Mouse (Mus musculus) spleen, adult 2 months (tissue): ENCODE data around the gene C530008M17Rik.

Experiments used
- CTCF ChIP-seq: fragments of 200-500 bp; IDR thresholded peaks from 2 replicates; pipeline ENCODE4 v1.5.1; 2011; ENCODE audit warnings: mild to moderate bottlenecking, inconsistent platforms; ENCODE audit not compliant: insufficient read depth, insufficient read length, insufficient replicate concordance; ENCODE audit errors: extremely low read depth
- POLR2A ChIP-seq: fragments of 200-500 bp; IDR thresholded peaks from 2 replicates; pipeline ENCODE4 v1.6.1; 2011; ENCODE audit warnings: low read depth, low read length, inconsistent platforms

DNA sequence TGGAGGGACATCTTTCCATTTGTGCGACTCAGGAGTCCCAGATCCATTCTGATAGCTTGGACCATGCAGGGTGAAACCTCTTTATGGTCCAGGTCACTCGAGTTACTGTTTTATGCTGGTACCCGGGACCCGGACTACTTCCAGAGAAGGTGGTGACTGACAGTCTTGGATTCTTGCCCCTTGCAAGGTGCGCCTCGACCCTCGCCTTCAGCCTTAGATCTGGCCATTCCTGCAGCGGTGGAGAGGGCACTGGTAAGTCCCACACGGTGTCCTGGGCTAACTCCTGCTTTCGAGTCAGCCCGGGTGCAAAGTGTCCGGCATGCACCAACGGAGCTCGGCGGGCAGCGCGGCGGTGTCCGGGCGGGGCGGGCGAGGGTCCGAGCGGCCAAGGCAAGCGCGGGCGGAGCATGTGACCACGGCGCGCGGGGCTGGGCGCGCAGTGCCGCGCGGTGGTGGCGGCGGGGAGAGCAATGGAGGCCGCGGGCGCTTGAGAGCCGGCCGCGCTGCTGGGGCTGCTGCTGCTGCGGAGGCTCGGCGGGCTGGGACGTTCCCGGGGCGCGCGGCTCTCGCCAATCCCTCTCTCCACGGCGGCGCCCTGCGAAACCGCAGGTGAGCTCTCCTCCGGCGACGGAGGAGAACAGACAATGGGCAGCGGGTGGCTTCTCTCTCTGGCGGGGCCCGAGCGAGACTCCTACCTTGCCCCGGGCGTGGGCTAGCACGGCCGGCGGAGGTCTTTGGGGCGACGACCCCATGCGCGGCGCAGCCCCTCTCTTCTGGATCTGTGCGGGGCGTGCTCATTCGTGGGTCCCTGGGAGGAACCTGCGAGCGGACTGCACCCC lies 1.2 kb downstream of the C530008M17Rik start:
- TF ChIP-seq POLR2A (no peak), CTCF (no peak)
